Mouse (Mus musculus): ENCODE data around the gene Sorcs3.

- TF ChIP-seq POLR2A (IDR thresholded peaks at IDR 0.05; ENCODE audit: borderline replicate concordance, insufficient read depth, low read length) (no peak), CTCF (IDR thresholded peaks at IDR 0.05; ENCODE audit: borderline replicate concordance, insufficient read depth, low read depth, low read length) (no peak)
Measured at GRCm38 (mm10) chr19:48649941-48650340, 444.1 kb downstream of the Sorcs3 start.
